Mouse (Mus musculus): ENCODE results near the gene Klre1. TPM values are rescaled to one million over a fixed set of nuclear protein-coding genes. Genes with fewer than 3 reads are reported as not detected.
"Not testable (repeated sequence)": the region's sequence is repeated elsewhere in the genome, so short reads cannot be mapped to it uniquely, and the experiment has no call there.

Klre1 gene
- polyA plus RNA-seq, 1 experiment: 0.20 TPM

- DNase-seq (ENCODE audit: low read depth): no peak
Measured at GRCm38 (mm10) chr6:129583014-129583413, 5.3 kb downstream of the Klre1 start.

DNA sequence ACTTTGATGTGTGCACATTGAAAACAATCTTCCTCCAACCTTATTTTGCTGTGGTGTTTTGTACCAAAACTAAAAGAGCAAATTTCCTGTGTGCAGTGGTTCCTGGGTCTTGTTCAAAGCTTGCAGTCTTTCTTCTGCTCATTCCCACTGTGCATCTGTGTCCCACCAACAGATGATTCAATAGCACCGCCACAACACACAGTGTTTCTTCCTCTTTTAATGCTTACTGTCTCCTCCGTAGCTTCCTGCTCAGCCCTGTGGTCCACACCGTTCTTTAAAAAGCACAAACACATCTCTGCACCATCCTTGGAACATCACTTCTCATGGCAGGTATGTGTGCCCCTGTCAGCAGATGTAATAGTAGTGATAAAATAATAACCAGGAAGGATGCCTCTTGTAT is 13.8 kb downstream of the Klre1 start, which contains the start of gene Klrd1:
Gene Klrd1, plus strand, starts transcription at position 275 of the 400 bp plus-strand sequence.
- no peak for DNase-seq (ENCODE audit: low read depth)

DNA sequence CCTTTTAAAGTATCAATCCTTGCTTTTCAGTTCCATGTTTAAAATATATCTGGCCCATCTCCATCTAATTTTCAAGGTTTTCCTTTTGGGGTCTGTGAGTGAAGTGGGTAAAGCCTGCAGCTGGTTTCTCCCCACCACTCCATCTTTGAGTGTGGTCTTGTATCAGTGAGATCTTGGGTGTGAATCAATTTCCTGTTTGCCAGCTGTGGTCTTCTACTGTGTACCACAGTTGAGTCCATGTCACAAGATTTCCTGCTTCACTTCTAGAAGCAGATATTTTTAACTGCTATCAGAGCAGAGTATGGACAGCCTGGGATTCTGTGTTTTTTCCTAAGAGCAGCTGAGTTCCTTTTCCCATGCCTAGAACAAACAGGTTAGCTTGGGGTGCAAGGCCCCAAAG is 30.7 kb downstream of the Klre1 start:
- no peak for DNase-seq (ENCODE audit: low read depth)

DNA sequence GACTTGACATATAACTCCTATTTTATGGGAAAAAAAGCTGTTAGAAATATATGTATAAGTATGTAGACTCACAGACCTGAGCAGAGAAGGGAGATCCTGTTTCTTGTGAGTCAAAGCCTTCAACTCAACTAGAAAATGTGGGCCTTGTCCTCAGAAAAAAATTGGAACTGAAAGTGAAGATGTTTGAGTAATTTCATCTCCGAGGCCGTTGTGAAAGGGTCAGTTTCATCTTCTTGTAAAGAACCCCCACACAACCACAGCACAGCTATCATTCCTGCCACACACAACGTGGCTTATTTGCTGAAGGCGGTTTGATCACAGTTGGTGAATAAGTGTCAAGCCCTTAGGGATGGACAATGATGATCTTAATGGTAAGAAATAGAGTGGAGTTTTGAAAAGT is 46.0 kb downstream of the Klre1 start, which contains the start of gene Klrk1:
Gene Klrk1, minus strand, starts transcription at position 130 of the 400 bp plus-strand sequence.
- no peak for DNase-seq (ENCODE audit: low read depth)

DNA sequence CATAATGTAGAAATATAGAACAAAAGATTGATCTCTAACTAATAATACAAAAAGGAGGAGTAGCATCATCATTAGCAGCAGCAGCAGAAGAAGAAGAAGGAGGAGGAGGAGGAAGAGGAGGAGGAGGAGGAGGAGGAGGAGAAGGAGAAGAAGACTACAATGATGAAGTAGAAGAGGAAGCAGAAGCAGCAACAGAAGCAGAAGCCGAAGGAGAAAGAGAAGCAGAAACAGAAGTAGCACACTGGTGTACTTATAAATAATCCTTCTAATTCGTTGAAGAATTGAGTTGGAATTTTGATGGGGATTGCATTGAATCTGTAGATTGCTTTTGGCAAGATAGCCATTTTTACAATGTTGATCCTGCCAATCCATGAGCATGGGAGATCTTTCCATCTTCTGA is 53.3 kb downstream of the Klre1 start:
- not testable (repeated sequence) for DNase-seq (ENCODE audit: low read depth)

Other genes with a start within 250 kb of the Klre1 start
- gene 4922502D21Rik, start 246.1 kb upstream of the Klre1 start, polyA plus RNA-seq (2012; rRNA removed): 1.5 and 2.9 TPM in 2 replicates
- 2.1 and 2.7 TPM in 2 replicates for gene Clec12a, start 235.2 kb upstream of the Klre1 start, polyA plus RNA-seq (2012; rRNA removed)
- gene Clec12b, start 192.0 kb upstream of the Klre1 start, polyA plus RNA-seq (2012; rRNA removed): 0.09 and 0.20 TPM in 2 replicates
- not detected in 2 replicates for gene Clec1b, start 180.6 kb upstream of the Klre1 start, polyA plus RNA-seq (2012; rRNA removed)
- 0.78 and 0.98 TPM in 2 replicates for gene Clec9a, start 169.0 kb upstream of the Klre1 start, polyA plus RNA-seq (2012; rRNA removed)
- gene Clec1a, start 125.9 kb upstream of the Klre1 start, polyA plus RNA-seq (2012; rRNA removed): 1.2 and 2.3 TPM in 2 replicates
- 0.15 and 0.16 TPM in 2 replicates for gene Olr1, start 70.7 kb upstream of the Klre1 start, polyA plus RNA-seq (2012; rRNA removed)
- gene Tmem52b, start 65.3 kb upstream of the Klre1 start, polyA plus RNA-seq (2012; rRNA removed): 0.07 and 0.33 TPM in 2 replicates
- 103 and 116 TPM in 2 replicates for gene Gabarapl1, start 44.7 kb upstream of the Klre1 start, polyA plus RNA-seq (2012; rRNA removed)
- 0.16 and 0.37 TPM in 2 replicates for gene Klrd1, start 13.9 kb downstream of the Klre1 start, polyA plus RNA-seq (2012; rRNA removed)
- gene Klrk1, start 46.0 kb downstream of the Klre1 start, polyA plus RNA-seq (2012; rRNA removed): 0.47 and 0.58 TPM in 2 replicates
- gene Klrc3, start 65.4 kb downstream of the Klre1 start, polyA plus RNA-seq (2012; rRNA removed): 0.34 TPM in 1 of 2 replicates, not detected in the other
- 0.16 TPM in 1 of 2 replicates, not detected in the other for gene Klrc2, start 82.8 kb downstream of the Klre1 start, polyA plus RNA-seq (2012; rRNA removed)
- gene Klrc1, start 101.1 kb downstream of the Klre1 start, polyA plus RNA-seq (2012; rRNA removed): 0.43 and 0.55 TPM in 2 replicates
- 0.15 TPM in 1 of 2 replicates, not detected in the other for gene Klri1, start 139.2 kb downstream of the Klre1 start, polyA plus RNA-seq (2012; rRNA removed)
- gene Klri2, start 162.6 kb downstream of the Klre1 start, polyA plus RNA-seq (2012; rRNA removed): 0.08 TPM in 1 of 2 replicates, not detected in the other
- gene Gm156, start 206.4 kb downstream of the Klre1 start, polyA plus RNA-seq (2012; rRNA removed): not detected in 2 replicates

Data from gonadal fat pad, adult 2 months (tissue).